Mouse (Mus musculus): ENCODE measurements around the gene Rpl13a. TPM values are rescaled to one million over a fixed set of nuclear protein-coding genes. Genes with fewer than 3 reads are reported as not detected.
A peak's percentile ranks its signal among the peaks of the same experiment; 100 is the strongest.
"Not testable (repeated sequence)": the region's sequence is repeated elsewhere in the genome, so short reads cannot be mapped to it uniquely, and the experiment has no call there.

The Rpl13a gene
- polyA plus RNA-seq, 1 experiment from 2014 or later, result 804 TPM

DNA sequence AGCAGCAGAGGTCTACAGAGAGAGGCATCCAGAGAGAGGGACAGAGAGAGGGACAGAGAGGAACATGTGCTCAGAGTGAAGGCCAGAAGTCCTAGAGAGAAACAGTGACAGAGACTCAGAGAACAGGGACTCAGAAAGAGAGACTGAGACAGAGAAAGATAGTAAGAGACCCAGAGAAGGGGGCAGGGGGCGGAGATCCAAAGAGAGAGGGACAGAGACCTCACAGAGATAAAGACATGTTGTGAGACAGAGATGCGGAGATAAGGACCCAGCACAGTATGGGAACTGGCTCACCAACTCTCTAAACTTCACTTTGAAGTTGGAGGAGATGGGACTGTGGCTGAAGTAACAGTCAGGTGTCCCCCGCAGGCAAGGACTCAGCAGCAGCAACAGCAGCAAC, 6.8 kb upstream of the Rpl13a start:
- Histone ChIP-seq H3K36me3 (ENCODE audit: inconsistent target) (no peaks in the 10 kb centered on the region), H3K4me3 (ENCODE audit: inconsistent target) (peak overlapping the region; percentile 62), H3K27ac (peak overlapping the region; percentile 71; the same call in 1 of the 2 replicates), H3K79me2 (ENCODE audit: inconsistent target) (no peaks in the 10 kb centered on the region)
- WGBS (ENCODE audit: missing documents), result 69% methylated on average over 3 of the region's 3 CpGs

DNA sequence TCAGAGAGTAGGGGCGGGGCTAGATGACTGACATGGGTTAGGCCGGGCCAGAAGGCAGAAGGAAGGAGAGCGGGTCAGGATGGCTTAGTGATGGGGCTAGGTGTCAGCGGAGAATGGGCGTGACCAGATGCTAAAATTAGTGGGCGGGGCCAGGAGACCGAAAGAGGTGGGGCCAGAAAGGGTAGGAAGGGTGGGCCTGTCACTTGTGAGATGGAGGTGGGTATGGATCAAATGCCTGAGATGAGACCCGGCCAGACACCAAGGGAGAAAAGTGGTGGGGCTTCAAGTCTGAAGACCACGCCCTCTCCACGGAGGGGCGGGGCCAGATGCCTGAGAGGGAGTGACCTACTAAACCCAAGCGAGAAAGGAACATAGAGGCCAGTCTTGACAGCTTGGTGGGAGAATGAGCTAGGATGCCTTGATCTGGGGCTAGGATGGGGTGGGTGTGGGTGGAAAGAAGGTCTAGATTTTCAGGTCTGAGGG, 6.0 kb upstream of the Rpl13a start:
- Histone ChIP-seq H3K4me3 (ENCODE audit: inconsistent target) (no peak overlapping the region), H3K79me2 (ENCODE audit: inconsistent target) (no peaks in the 10 kb centered on the region), H3K36me3 (ENCODE audit: inconsistent target) (no peaks in the 10 kb centered on the region), H3K27ac (no peak overlapping the region)
- WGBS (ENCODE audit: missing documents), result 39% methylated on average over 12 of the region's 12 CpGs

GRCm38 (mm10) chr7:45133446-45134159, 5.0 kb upstream of the Rpl13a start:
- Histone ChIP-seq H3K27ac (no peak overlapping the region), H3K79me2 (ENCODE audit: inconsistent target) (no peaks in the 10 kb centered on the region), H3K36me3 (ENCODE audit: inconsistent target) (no peaks in the 10 kb centered on the region), H3K4me3 (ENCODE audit: inconsistent target) (no peak overlapping the region)
- 82% methylated on average over 8 of the region's 8 CpGs for WGBS (ENCODE audit: missing documents)

- Histone ChIP-seq H3K79me2 (ENCODE audit: inconsistent target) (peaks cover 17% of the 10 kb centered on the region), H3K4me3 (ENCODE audit: inconsistent target) (no peak overlapping the region), H3K36me3 (ENCODE audit: inconsistent target) (peaks cover 3% of the 10 kb centered on the region; the same call in 1 of the 2 replicates), H3K27ac (no peak overlapping the region)
- 94% methylated on average over 11 of the region's 11 CpGs for WGBS (ENCODE audit: missing documents)
Observed at GRCm38 (mm10) chr7:45131850-45132249, 3.3 kb upstream of the Rpl13a start.

DNA sequence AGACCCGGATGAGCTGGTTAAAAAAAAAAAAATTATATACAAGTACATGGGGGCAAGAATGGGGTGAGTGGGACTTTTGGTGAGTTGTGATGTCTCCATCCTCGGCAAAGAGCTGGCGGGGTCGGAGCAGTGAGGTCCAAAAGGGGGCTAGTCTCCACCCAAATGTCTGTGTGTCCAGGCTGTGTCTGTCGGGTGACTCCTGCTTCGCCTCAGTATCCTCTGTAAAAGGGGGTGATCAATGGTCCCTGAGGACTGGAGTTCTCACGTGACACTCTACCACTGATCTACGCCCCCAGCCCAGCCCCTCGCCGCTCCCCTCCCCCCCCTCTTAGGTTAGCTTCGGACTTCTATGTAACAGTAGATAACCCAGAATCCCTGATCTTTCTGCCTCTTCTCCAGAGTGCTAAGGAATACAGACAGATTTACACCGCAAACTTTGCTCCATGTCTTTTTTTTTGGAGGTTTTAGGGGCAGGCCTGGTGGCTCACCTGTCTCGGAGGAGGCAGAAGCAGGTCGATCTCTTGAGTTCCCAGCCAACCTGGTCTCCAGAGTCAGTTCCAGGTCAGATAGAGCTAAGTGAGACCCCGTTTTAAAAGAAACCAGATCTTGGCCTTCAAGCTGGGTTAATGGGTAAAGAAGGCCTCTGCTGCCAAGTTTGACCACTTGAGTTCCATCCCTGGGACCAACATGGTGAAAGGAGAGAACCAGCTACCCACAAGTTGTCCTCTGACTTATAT, 1.4 kb upstream of the Rpl13a start:
- Histone ChIP-seq H3K79me2 (ENCODE audit: inconsistent target) (peaks cover 25% of the 10 kb centered on the region), H3K4me3 (ENCODE audit: inconsistent target) (peak overlapping the region; percentile 62), H3K36me3 (ENCODE audit: inconsistent target) (peaks cover 21% of the 10 kb centered on the region), H3K27ac (peak overlapping the region; percentile 85)
- 81% methylated on average over 15 of the region's 15 CpGs for WGBS (ENCODE audit: missing documents)

GRCm38 (mm10) chr7:45129318-45129717, 757 bp upstream of the Rpl13a start:
- Histone ChIP-seq H3K4me3 (ENCODE audit: inconsistent target) (peak overlapping the region; percentile 62), H3K79me2 (ENCODE audit: inconsistent target) (peaks cover 25% of the 10 kb centered on the region), H3K36me3 (ENCODE audit: inconsistent target) (peaks cover 21% of the 10 kb centered on the region), H3K27ac (peak overlapping the region; percentile 85)
- WGBS (ENCODE audit: missing documents), result under 1% methylated on average over 17 of the region's 17 CpGs

GRCm38 (mm10) chr7:45127700-45128224, 799 bp downstream of the Rpl13a start:
- Histone ChIP-seq H3K36me3 (ENCODE audit: inconsistent target) (peaks cover 23% of the 10 kb centered on the region), H3K27ac (peak overlapping the region; percentile 90), H3K4me3 (ENCODE audit: inconsistent target) (peak overlapping the region; percentile 99), H3K79me2 (ENCODE audit: inconsistent target) (peaks cover 39% of the 10 kb centered on the region)
- under 1% methylated on average over 6 of the region's 6 CpGs for WGBS (ENCODE audit: missing documents)

- 56% methylated on average over 21 of the region's 21 CpGs for WGBS (ENCODE audit: missing documents)
- peak overlapping the region; percentile 90 for H3K27ac ChIP-seq
- peaks cover 30% of the 10 kb centered on the region for H3K36me3 ChIP-seq (ENCODE audit: inconsistent target)
- peak overlapping the region; percentile 99 for H3K4me3 ChIP-seq (ENCODE audit: inconsistent target)
- H3K79me2 ChIP-seq (ENCODE audit: inconsistent target), result peaks cover 43% of the 10 kb centered on the region
Observed at GRCm38 (mm10) chr7:45126844-45127699, 1.5 kb downstream of the Rpl13a start.

DNA sequence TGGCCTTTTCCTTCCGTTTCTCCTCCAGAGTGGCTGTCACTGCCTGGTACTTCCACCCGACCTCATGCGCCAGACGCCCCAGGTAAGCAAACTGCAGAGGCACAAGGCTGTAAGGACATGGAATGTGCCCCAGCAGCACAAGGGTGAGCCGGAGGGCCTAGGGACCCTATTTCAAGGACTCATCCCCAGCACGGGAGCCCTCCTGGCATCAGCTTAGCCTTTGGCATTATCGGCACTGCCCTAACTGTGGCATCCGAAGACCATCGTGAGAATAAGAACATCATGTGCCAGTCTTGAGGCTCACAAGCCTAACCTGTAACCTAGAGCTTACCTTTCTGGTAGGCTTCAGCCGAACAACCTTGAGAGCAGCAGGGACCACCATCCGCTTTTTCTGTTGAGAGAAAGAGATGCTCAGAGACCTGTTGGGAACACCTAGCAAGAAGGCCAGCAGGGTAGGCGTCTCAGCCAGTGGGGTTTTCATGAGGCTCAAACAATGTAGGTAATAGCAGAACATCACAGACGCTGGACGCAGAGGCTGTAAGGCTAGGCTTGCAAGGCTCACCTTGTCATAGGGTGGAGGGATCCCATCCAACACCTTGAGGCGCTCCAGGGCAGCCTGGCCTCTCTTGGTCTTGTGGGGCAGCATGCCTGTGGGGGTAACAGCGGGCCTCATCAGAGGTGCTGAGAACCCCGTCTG, 2.3 kb downstream of the Rpl13a start:
- peaks cover 43% of the 10 kb centered on the region for H3K79me2 ChIP-seq (ENCODE audit: inconsistent target)
- H3K36me3 ChIP-seq (ENCODE audit: inconsistent target), result peaks cover 38% of the 10 kb centered on the region
- peak overlapping the region; percentile 90; the same call in 1 of the 2 replicates for H3K27ac ChIP-seq
- H3K4me3 ChIP-seq (ENCODE audit: inconsistent target), result no peak overlapping the region
- WGBS (ENCODE audit: missing documents), result 88% methylated on average over 17 of the region's 17 CpGs

- Histone ChIP-seq H3K36me3 (ENCODE audit: inconsistent target) (peaks cover 44% of the 10 kb centered on the region), H3K79me2 (ENCODE audit: inconsistent target) (peaks cover 43% of the 10 kb centered on the region)
- H3K27ac ChIP-seq; H3K4me3 ChIP-seq (ENCODE audit: inconsistent target): not testable (repeated sequence)
- WGBS (ENCODE audit: missing documents), result 74% methylated on average over 5 of the region's 5 CpGs
Observed at GRCm38 (mm10) chr7:45125649-45126048, 2.9 kb downstream of the Rpl13a start.

DNA sequence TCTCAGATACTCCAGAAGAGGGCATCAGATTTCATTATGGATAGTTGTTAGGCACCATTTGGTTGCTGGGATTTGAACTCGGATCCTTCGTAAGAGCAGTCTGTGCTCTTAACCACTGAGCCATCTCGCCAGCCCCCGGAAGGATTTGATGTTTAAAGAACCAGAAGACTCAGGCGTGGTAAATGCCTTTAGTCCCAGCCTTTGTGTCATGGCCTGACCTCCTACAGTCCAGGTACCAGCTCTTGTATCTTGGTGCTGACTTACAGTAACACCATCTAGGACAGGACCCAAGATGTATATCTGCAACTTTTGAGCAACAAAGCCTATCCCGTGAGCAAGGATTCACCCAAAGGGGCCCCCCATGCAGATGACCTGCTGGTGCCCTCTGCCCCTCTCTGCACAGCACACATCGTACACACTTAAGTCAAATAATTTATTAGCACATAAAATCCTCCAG, 3.4 kb downstream of the Rpl13a start:
- peaks cover 43% of the 10 kb centered on the region for H3K79me2 ChIP-seq (ENCODE audit: inconsistent target)
- peaks cover 49% of the 10 kb centered on the region for H3K36me3 ChIP-seq (ENCODE audit: inconsistent target)
- 85% methylated on average over 7 of the region's 7 CpGs for WGBS (ENCODE audit: missing documents)
- no peak overlapping the region for H3K4me3 ChIP-seq (ENCODE audit: inconsistent target)
- peak overlapping the region; percentile 36; the same call in 1 of the 2 replicates for H3K27ac ChIP-seq

DNA sequence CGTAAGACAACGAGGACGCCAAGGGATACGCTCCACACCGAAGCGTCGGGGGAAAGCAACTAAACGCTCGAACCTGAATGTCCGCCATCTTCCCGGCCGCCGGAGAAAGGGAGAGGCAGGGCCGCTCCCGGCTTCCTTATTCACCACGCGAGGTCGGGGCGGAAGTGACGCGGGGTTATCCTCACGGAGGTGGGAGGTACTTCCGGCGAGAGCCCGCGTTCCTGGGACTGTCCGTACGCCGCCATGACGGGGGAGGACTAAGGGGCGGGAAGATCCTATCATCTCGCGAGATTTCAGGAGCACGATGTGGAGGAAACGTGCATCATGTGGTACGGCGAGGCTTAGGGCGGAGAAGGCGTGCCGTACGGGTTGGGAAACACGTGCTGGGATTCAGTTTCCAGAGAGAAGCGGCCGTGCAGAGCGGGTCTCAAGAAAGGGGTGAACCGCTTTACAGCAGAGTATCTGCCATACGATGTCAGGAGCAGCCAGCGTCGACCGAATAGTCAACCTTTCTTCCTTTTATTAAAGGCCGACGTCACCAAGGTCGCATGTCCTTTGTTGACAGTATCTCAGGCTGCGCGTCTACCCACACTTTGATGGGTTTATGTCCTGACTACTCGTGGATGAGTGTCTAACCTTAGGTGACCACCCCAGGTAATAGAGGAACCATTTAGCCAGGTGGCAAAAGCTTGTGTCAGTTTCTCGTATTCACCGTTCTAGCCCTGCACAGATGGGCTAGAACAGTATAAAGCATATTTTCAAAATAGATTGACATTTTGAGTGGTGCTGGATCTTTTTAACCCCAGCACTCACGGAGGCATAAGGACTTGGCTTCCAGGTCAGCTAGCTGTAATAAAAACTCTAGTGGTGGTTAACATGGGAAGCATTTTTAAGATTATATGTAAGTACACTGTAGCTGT, 4.1 kb downstream of the Rpl13a start, which contains the start of gene Rps11:
Gene Rps11, minus strand, starts transcription at position 216 of the 920 bp plus-strand sequence.
- Histone ChIP-seq H3K79me2 (ENCODE audit: inconsistent target) (peaks cover 43% of the 10 kb centered on the region), H3K36me3 (ENCODE audit: inconsistent target) (peaks cover 53% of the 10 kb centered on the region), H3K27ac (peak within 1 kb of the TSS; percentile 95), H3K4me3 (ENCODE audit: inconsistent target) (peak within 1 kb of the TSS; percentile 99)
- WGBS (ENCODE audit: missing documents), result 4% methylated on average over 56 of the region's 59 CpGs

GRCm38 (mm10) chr7:45123186-45123570, 5.4 kb downstream of the Rpl13a start:
- Histone ChIP-seq H3K4me3 (ENCODE audit: inconsistent target) (peak overlapping the region; percentile 99), H3K36me3 (ENCODE audit: inconsistent target) (peaks cover 53% of the 10 kb centered on the region), H3K79me2 (ENCODE audit: inconsistent target) (peaks cover 39% of the 10 kb centered on the region), H3K27ac (peak overlapping the region; percentile 95)
- 7% methylated on average over 12 of the region's 12 CpGs for WGBS (ENCODE audit: missing documents)

All from macrophage (primary cell).